Mouse (Mus musculus) midbrain, embryonic 16.5 days (tissue): ENCODE data around the gene Clk2. TPM values are rescaled to one million over a fixed set of nuclear protein-coding genes. Genes with fewer than 3 reads are reported as not detected.
A peak's percentile ranks its signal among the peaks of the same experiment; 100 is the strongest.

Experiments
- ATAC-seq: fragments of 200-750 bp; cut with Nextera tagmentation; 2 replicates; pipeline ENCODE4 v1.8.0; 2017; ENCODE audit warnings: moderate TSS enrichment
- H3K27ac ChIP-seq: fragments of 300-500 bp; sonication (generic); 2 replicates; pipeline ENCODE4 v1.5.1; 2014; ENCODE audit warnings: mild to moderate bottlenecking, low read length, mixed read lengths
- H3K27me3 ChIP-seq: fragments of 300-500 bp; sonication (generic); 2 replicates; pipeline ENCODE4 v1.6.1; 2014; ENCODE audit warnings: low read depth, low read length, mixed read lengths; ENCODE audit not compliant: control insufficient read depth, insufficient read depth
- H3K36me3 ChIP-seq: fragments of 300-500 bp; sonication (generic); 2 replicates; pipeline ENCODE4 v1.6.1; 2014; ENCODE audit warnings: mild to moderate bottlenecking, low read length, moderate library complexity, mixed read lengths; ENCODE audit not compliant: control insufficient read depth, insufficient read depth
- H3K4me1 ChIP-seq: fragments of 300-500 bp; sonication (generic); 2 replicates; pipeline ENCODE4 v1.6.1; 2014; ENCODE audit warnings: mild to moderate bottlenecking, low read length, mixed read lengths; ENCODE audit not compliant: control insufficient read depth, insufficient read depth
- H3K4me2 ChIP-seq: fragments of 300-500 bp; sonication (generic); 2 replicates; pipeline ENCODE4 v1.6.1; 2014; ENCODE audit warnings: mild to moderate bottlenecking, low read length, mixed read lengths
- H3K4me3 ChIP-seq: fragments of 300-500 bp; sonication (generic); 2 replicates; pipeline ENCODE4 v1.5.1; 2014; ENCODE audit warnings: low read depth, mild to moderate bottlenecking, low read length, moderate library complexity, mixed read lengths
- H3K9ac ChIP-seq: fragments of 300-500 bp; sonication (generic); 2 replicates; pipeline ENCODE4 v1.6.1; 2014; ENCODE audit warnings: low read depth, low read length, mixed read lengths
- H3K9me3 ChIP-seq: fragments of 300-500 bp; sonication (generic); replicated peaks from 2 replicates; pipeline ENCODE4 v1.6.1; 2014; ENCODE audit warnings: mild to moderate bottlenecking, low read length, mixed read lengths; ENCODE audit not compliant: control insufficient read depth, poor library complexity, severe bottlenecking
- WGBS: fragments of 180-500 bp; shearing (Covaris S2); extraction: QIAGEN DNeasy Blood & Tissue Kit; methylation state at CpG from one replicate; pipeline ENCODE4 v1.1.7; 2014; 5-methylcytosine and 5-hydroxymethylcytosine counted together
- polyA plus RNA-seq: library from polyadenylated mRNA; unstranded; fragments of >200 nt; fragmentation: Nextera tagmentation; extraction: Ambion mirVana; gene quantifications from 2 replicates; pipeline ENCODE4 v1.2.1, GENCODE M21; 2015

The Clk2 gene
- polyA plus RNA-seq, 1 experiment from 2014 or later = 15.9 TPM

DNA sequence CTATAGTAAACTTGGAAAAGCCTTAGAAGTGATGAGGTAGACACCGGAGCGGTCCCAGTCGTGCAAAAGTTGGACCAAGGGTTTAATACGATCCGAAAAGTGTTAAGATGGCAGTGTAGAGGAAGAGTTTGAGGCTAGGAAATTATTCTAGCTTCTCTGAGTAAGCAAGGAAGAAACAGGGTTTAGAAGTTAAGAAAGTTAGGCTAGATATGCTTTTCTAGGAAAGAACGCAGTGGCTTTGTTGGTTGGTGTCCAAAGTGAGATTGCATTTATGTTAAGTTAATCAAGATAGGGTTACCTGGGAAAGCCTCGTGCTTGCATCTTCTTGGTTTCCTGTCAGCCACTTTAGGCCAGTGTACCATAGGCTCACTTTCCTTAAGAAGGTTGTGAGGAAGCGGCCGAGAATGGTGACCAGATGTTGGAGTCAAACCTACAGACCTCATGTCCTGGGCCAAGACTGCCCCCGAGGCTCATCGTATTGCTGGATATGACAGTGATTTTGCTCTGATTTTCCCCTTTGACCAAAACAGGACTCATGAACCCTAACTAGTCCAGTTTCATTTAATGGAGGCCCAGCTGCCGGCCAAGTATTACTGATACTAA is 774 bp downstream of the Clk2 start:
- WGBS = 29% methylated on average over 12 of the region's 12 CpGs
- Histone ChIP-seq H3K9ac (peak overlapping the region; percentile 96), H3K27me3 (no peaks in the 10 kb centered on the region)

GRCm38 (mm10) chr3:89166945-89167344 is 2.4 kb downstream of the Clk2 start:
- Histone ChIP-seq H3K4me1 (peaks cover 21% of the 10 kb centered on the region), H3K9ac (no peak overlapping the region), H3K27ac (no peak overlapping the region), H3K9me3 (no peaks in the 10 kb centered on the region), H3K4me3 (no peak overlapping the region), H3K36me3 (peaks cover 28% of the 10 kb centered on the region), H3K4me2 (no peak overlapping the region), H3K27me3 (no peaks in the 10 kb centered on the region)
- 95% methylated on average over 19 of the region's 19 CpGs for WGBS
- no peak for ATAC-seq

More for the DNA sequence above, 774 bp downstream of the Clk2 start:
- Histone ChIP-seq H3K4me3 (peak overlapping the region; percentile 96), H3K4me2 (peak overlapping the region; percentile 91), H3K9me3 (no peaks in the 10 kb centered on the region), H3K36me3 (peaks cover 19% of the 10 kb centered on the region), H3K27ac (peak overlapping the region; percentile 94), H3K4me1 (peaks cover 21% of the 10 kb centered on the region)
- ATAC-seq = no peak

GRCm38 (mm10) chr3:89174844-89175243 is 10.2 kb downstream of the Clk2 start:
- ATAC-seq = no peak
- Histone ChIP-seq H3K9ac (no peak overlapping the region), H3K4me1 (peaks cover 10% of the 10 kb centered on the region), H3K27ac (no peak overlapping the region), H3K4me2 (no peak overlapping the region), H3K27me3 (no peaks in the 10 kb centered on the region), H3K4me3 (no peak overlapping the region), H3K9me3 (no peaks in the 10 kb centered on the region), H3K36me3 (peaks cover 45% of the 10 kb centered on the region)
- 98% methylated on average over 11 of the region's 11 CpGs for whole genome bisulfite sequencing

DNA sequence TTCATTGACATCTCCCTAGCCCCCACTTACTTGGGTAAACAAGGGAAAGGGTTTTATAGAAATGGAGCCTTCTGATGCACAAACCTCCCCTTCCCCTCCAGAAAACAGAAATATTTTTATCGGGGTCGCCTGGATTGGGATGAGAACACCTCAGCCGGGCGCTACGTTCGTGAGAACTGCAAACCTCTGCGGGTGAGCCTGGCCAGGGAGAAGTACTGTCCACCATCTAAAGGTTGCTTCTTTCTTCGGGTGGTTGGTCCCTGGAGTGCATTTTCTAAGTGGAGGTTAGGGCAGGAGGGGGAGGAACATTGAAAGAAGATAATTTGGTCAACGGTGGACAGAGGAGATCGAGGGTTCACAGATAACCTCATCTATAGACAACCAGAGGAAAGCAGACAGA is 10.9 kb downstream of the Clk2 start:
- Histone ChIP-seq H3K27me3 (no peaks in the 10 kb centered on the region), H3K4me1 (peaks cover 10% of the 10 kb centered on the region), H3K9me3 (no peaks in the 10 kb centered on the region), H3K4me2 (no peak overlapping the region), H3K9ac (no peak overlapping the region), H3K27ac (no peak overlapping the region), H3K4me3 (no peak overlapping the region), H3K36me3 (peaks cover 40% of the 10 kb centered on the region)
- ATAC-seq = no peak
- WGBS = 91% methylated on average over 10 of the region's 10 CpGs

GRCm38 (mm10) chr3:89176421-89176820 is 11.8 kb downstream of the Clk2 start:
- ATAC-seq = peak; percentile 4; the same call in 1 of the 2 replicates
- Histone ChIP-seq H3K27me3 (no peaks in the 10 kb centered on the region), H3K4me1 (peaks cover 10% of the 10 kb centered on the region), H3K4me2 (no peak overlapping the region), H3K9me3 (no peaks in the 10 kb centered on the region), H3K27ac (no peak overlapping the region), H3K36me3 (peaks cover 38% of the 10 kb centered on the region), H3K9ac (no peak overlapping the region), H3K4me3 (no peak overlapping the region)
- 83% methylated on average over 7 of the region's 7 CpGs for WGBS

- no peaks in the 10 kb centered on the region for H3K9me3 ChIP-seq
- peak within 1 kb of the TSS; percentile 79 for H3K27ac ChIP-seq
- peaks cover 37% of the 10 kb centered on the region for H3K36me3 ChIP-seq
- peaks cover 10% of the 10 kb centered on the region for H3K4me1 ChIP-seq
- H3K27me3 ChIP-seq = no peaks in the 10 kb centered on the region
- H3K9ac ChIP-seq = peak within 1 kb of the TSS; percentile 61
- WGBS = under 1% methylated on average over 43 of the region's 43 CpGs
- ATAC-seq = peak; percentile 97
- peak within 1 kb of the TSS; percentile 93 for H3K4me2 ChIP-seq
- H3K4me3 ChIP-seq = peak within 1 kb of the TSS; percentile 76
Observed at GRCm38 (mm10) chr3:89177242-89178106, 12.9 kb downstream of the Clk2 start, which contains the start of gene Scamp3. Gene Scamp3, plus strand, starts transcription at chr3:89177473.

GRCm38 (mm10) chr3:89178107-89178385 is 13.5 kb downstream of the Clk2 start:
- 11% methylated on average over 6 of the region's 6 CpGs for WGBS
- no peak for ATAC-seq
- Histone ChIP-seq H3K9ac (peak overlapping the region; percentile 61), H3K36me3 (peaks cover 36% of the 10 kb centered on the region), H3K9me3 (no peaks in the 10 kb centered on the region), H3K4me3 (peak overlapping the region; percentile 76), H3K4me1 (peaks cover 10% of the 10 kb centered on the region), H3K4me2 (peak overlapping the region; percentile 93), H3K27ac (peak overlapping the region; percentile 79), H3K27me3 (no peaks in the 10 kb centered on the region)

GRCm38 (mm10) chr3:89179056-89179455 is 14.5 kb downstream of the Clk2 start:
- no peak for ATAC-seq
- Histone ChIP-seq H3K36me3 (peaks cover 31% of the 10 kb centered on the region), H3K27ac (no peak overlapping the region), H3K27me3 (no peaks in the 10 kb centered on the region), H3K4me3 (no peak overlapping the region), H3K9me3 (no peaks in the 10 kb centered on the region), H3K4me2 (no peak overlapping the region), H3K9ac (no peak overlapping the region), H3K4me1 (peaks cover 16% of the 10 kb centered on the region)
- WGBS = 93% methylated on average over 11 of the region's 11 CpGs
